ENCODE assay signal across 8 mouse cellular contexts in the genomic region with DNA sequence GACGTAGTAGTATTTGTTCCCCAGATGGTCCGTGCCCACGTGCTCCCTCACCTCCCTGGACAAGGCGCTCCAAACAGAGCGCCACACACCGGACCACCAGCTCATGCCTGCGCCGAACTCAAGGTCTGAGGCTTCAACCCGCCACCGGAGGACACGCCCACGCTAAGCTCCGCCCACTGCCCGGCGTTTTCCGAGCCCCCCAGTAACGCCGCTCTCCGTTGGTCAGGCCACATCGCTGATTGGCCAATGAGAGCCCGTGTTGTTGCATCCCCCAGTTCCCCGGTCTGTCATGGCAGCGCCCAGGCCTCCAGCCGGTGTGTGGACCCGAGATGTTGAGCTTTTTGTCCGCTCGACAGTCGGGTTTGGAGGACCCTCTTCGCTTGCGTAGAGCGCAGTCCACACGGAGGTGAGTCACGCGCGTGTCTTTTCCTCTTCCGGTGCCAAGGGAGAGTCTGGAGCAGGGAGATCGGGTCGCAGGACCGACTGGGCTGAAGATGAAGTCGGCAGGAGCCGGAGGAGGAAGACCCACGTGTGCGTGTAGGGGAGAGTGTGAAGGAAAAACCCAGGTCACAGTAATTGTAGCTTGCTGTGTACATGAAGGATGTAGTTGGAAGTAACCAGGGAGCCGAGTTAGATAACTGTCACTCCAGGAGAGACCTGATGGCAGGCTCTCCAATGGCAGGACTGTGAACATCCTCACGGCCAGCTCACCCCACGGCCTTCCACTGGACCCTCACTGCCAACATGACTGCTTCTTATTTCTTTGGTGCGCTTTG. TPM values are rescaled to one million over a fixed set of nuclear protein-coding genes. Genes with fewer than 3 reads are reported as not detected.
DNase-seq lines count a peak whose midpoint lies in the region; ATAC-seq and TF ChIP-seq lines count a peak whose summit lies in the region.

Gene Ndufaf2, minus strand, starts transcription at position 159 of the 776 bp plus-strand sequence.
Gene Ercc8, plus strand, starts transcription at position 267 of the 776 bp plus-strand sequence.

- WGBS in forebrain, embryonic 15.5 days, result under 1% methylated on average over 47 of the region's 47 CpGs
- under 1% methylated on average over 47 of the region's 47 CpGs for WGBS in lung, adult 2 months

- no peaks in the 10 kb centered on the region for H3K27me3 ChIP-seq in forebrain, embryonic 15.5 days

- in situ Hi-C loops in ES-E14 (cut with MboI; ENCODE audit: low sequenced_read_pairs in 2 of 2, unreplicated experiment in 2 of 2), result no loop called here

- peak; percentile 87 for DNase-seq in ES-E14 (ENCODE audit: low read depth, low spot score)
- peak; percentile 94 for DNase-seq in cerebellum, adult 11-12 months
- peak; percentile 88 for DNase-seq in heart, postnatal 25 days (ENCODE audit: low spot score)
- peak; percentile 93 to 98 for DNase-seq in layer of hippocampus, adult 18-20 months (ENCODE audit: low spot score in 2 of 2)
- DNase-seq in lung, adult 2 months, result peak; percentile 97
- peak; percentile 80 to 86 for DNase-seq in thymus, adult 18-20 months

- TF ChIP-seq POLR2A in lung, adult 2 months (IDR thresholded peaks at IDR 0.05; ENCODE audit: borderline replicate concordance, extremely low read depth, low read depth, low read length), result peak; percentile 66; the same call in 1 of the 2 replicates

- no peaks in the 10 kb centered on the region for H3K9me3 ChIP-seq in ES-E14 (ENCODE audit: control insufficient read depth, insufficient read depth, low read depth, low read length)
- no peaks in the 10 kb centered on the region for H3K9me3 ChIP-seq in forebrain, embryonic 15.5 days

- no peak for TF ChIP-seq CTCF in lung, adult 2 months (IDR thresholded peaks at IDR 0.05; ENCODE audit: insufficient read depth, low read length)

- peaks cover 4% of the 10 kb centered on the region; the same call in 1 of the 2 replicates for H3K36me3 ChIP-seq in ES-E14 (ENCODE audit: control insufficient read depth, insufficient read depth, low read length, poor library complexity, severe bottlenecking)
- H3K36me3 ChIP-seq in forebrain, embryonic 15.5 days, result peaks cover 11% of the 10 kb centered on the region

- peak; percentile 99 for ATAC-seq in forebrain, embryonic 15.5 days (replicated peaks)
- peak; percentile 95 for ATAC-seq in neutrophil, adult 5-6 weeks (ENCODE audit: extremely low read depth, insufficient number of reproducible peaks, low FRiP score, poor library complexity, severe bottlenecking)

- H3K4me2 ChIP-seq in forebrain, embryonic 15.5 days (replicated peaks), result peak within 1 kb of the TSS; percentile 78

- peaks cover 0 to 5% of the 10 kb centered on the region in 2 experiments; a peak in 1 of 4 replicates for H3K4me1 ChIP-seq in ES-E14 (ENCODE audit: control insufficient read depth in 2 of 2, insufficient read depth in 2 of 2, low read length in 2 of 2, poor library complexity in 1 of 2)
- H3K4me1 ChIP-seq in forebrain, embryonic 15.5 days, result peaks cover 15% of the 10 kb centered on the region
- peaks cover 4% of the 10 kb centered on the region; the same call in 1 of the 2 replicates for H3K4me1 ChIP-seq in lung, adult 2 months (ENCODE audit: control insufficient read depth, insufficient read depth, low read length)

- peak within 1 kb of the TSS; percentile 86 to 99 for H3K4me3 ChIP-seq in ES-E14 (ENCODE audit: insufficient read depth in 1 of 2, low read depth in 1 of 2, low read length in 2 of 2, poor library complexity in 1 of 2, severe bottlenecking in 1 of 2)
- H3K4me3 ChIP-seq in forebrain, embryonic 15.5 days, result peak within 1 kb of the TSS; percentile 86
- H3K4me3 ChIP-seq in lung, adult 2 months (replicated peaks; ENCODE audit: extremely low read depth, low read depth, low read length), result peak within 1 kb of the TSS; percentile 95

- peak within 1 kb of the TSS; percentile 86 for H3K9ac ChIP-seq in ES-E14 (ENCODE audit: insufficient read depth, low read depth, low read length, poor library complexity, severe bottlenecking)
- H3K9ac ChIP-seq in forebrain, embryonic 15.5 days (replicated peaks), result peak within 1 kb of the TSS; percentile 73

- intact Hi-C loops in heart, postnatal 25 days (cut with DNase I), result loop anchor here (10.0 kb wide), 2 partner anchors 274 to 484 kb away; no protein-coding TSS in a partner anchor

- H3K27ac ChIP-seq in ES-E14 (ENCODE audit: insufficient read depth, low read depth, low read length, poor library complexity, severe bottlenecking), result no peak within 1 kb of the TSS
- H3K27ac ChIP-seq in forebrain, embryonic 15.5 days (replicated peaks), result peak within 1 kb of the TSS; percentile 31; the same call in 1 of the 2 replicates

TF ChIP-seq in ES-E14, 5 proteins besides CTCF, POLR2A, EP300 and RAD21:
- TF ChIP-seq MAFK (IDR thresholded peaks at IDR 0.05; ENCODE audit: insufficient read depth, low read depth, low read length) (no peak), ZC3H11A (IDR thresholded peaks at IDR 0.05; ENCODE audit: borderline replicate concordance, low read depth, low read length) (no peak), HCFC1 (IDR thresholded peaks at IDR 0.05; ENCODE audit: borderline replicate concordance, insufficient read depth, low read length) (0 out of 2 replicates have a peak, but pooled peaks have one; percentile 54), ZNF384 (IDR thresholded peaks at IDR 0.05; ENCODE audit: low read depth, low read length) (no peak), CHD2 (IDR thresholded peaks at IDR 0.05; ENCODE audit: low read depth, low read length) (peak; percentile 73)

RNA-seq across cellular contexts. Expression of gene Ndufaf2, which starts in this region (rescaled TPM):
- 31.6 and 41.1 TPM in 2 replicates for total RNA-seq in ES-E14 (2012; rRNA removed)
- 72.6 and 77.0 TPM in 2 replicates for polyA plus RNA-seq in forebrain, embryonic 15.5 days (2015; fragmentation: Nextera tagmentation; extraction: Ambion mirVana)
- 10 to 100 TPM; 23.5 to 26.1 TPM for total RNA-seq in heart, postnatal 25 days (2021)
- 10 to 100 TPM; 21.1 to 22.8 TPM for total RNA-seq in layer of hippocampus, adult 18-20 months (2021)
- polyA plus RNA-seq in lung, adult 2 months (2012; rRNA removed), result 3.6 and 7.1 TPM in 2 replicates
- total RNA-seq in neutrophil, adult 5-6 weeks (2017), result 6.0 and 10.6 TPM in 2 replicates

RNA-seq across cellular contexts. Expression of gene Ercc8, which starts in this region (rescaled TPM):
- total RNA-seq in ES-E14 (2012; rRNA removed), result 17.3 and 18.3 TPM in 2 replicates
- 32.0 and 32.6 TPM in 2 replicates for polyA plus RNA-seq in forebrain, embryonic 15.5 days (2015; fragmentation: Nextera tagmentation; extraction: Ambion mirVana)
- total RNA-seq in heart, postnatal 25 days (2021), result 1 to 10 TPM; 6.3 to 7.2 TPM
- 10 to 100 TPM; 14.6 to 14.9 TPM for total RNA-seq in layer of hippocampus, adult 18-20 months (2021)
- polyA plus RNA-seq in lung, adult 2 months (2012; rRNA removed), result 5.6 and 8.6 TPM in 2 replicates
- total RNA-seq in neutrophil, adult 5-6 weeks (2017), result 10.8 and 14.4 TPM in 2 replicates
